Mouse (Mus musculus) adrenal gland, postnatal 10 days (tissue): ENCODE data around the gene Iqcg. TPM values are rescaled to one million over a fixed set of nuclear protein-coding genes. Genes with fewer than 3 reads are reported as not detected.
A peak's percentile ranks its signal among the peaks of the same experiment; 100 is the strongest.
"Not testable (repeated sequence)": the region's sequence is repeated elsewhere in the genome, so short reads cannot be mapped to it uniquely, and the experiment has no call there.

Source experiments
- DNase-seq: peaks from one replicate; pipeline ENCODE4 v3.0.0; 2021; ENCODE audit warnings: mixed read lengths
- long read RNA-seq, 2 experiments: library from polyadenylated mRNA; stranded (forward); transcript quantifications; one replicate each; pipeline ENCODE4 v2.0.0; 2021
- total RNA-seq, 2 experiments: library from RNA; stranded (reverse); gene quantifications; 2 replicates each; pipeline ENCODE4 v1.2.3; 2021

Iqcg gene
- 1 to 10 TPM; 2.4 to 3.1 TPM for total RNA-seq
- long read RNA-seq, experiment 1, full-length matches to known transcripts, result 1 of 7 reads
- long read RNA-seq, experiment 1, partial matches to known transcripts, result 5 of 7 reads
- long read RNA-seq, experiment 1, other reads (novel, unspliced or antisense), result 1 of 7 reads
- long read RNA-seq, experiment 2, partial matches to known transcripts, result 8 of 9 reads
- long read RNA-seq, experiment 2, other reads (novel, unspliced or antisense), result 1 of 9 reads

- DNase-seq, result peak; percentile 94
These were observed at the start of gene Iqcg, which contains the start of gene Rpl35a for GRCm38 (mm10) chr16:33056095-33056785. Gene Iqcg, minus strand, starts transcription at chr16:33056218. Gene Rpl35a, plus strand, starts transcription at chr16:33056453.

GRCm38 (mm10) chr16:33085666-33086065, 29.6 kb upstream of the Iqcg start:
- DNase-seq, result peak; percentile 82

- no peak for DNase-seq
These were observed 28.0 kb upstream of the Iqcg start for GRCm38 (mm10) chr16:33083996-33084395.

- no peak for DNase-seq
These were observed 26.9 kb upstream of the Iqcg start for GRCm38 (mm10) chr16:33082951-33083350.

GRCm38 (mm10) chr16:33080063-33080462, 24.0 kb upstream of the Iqcg start:
- DNase-seq, result no peak

- DNase-seq, result no peak
These were observed 21.1 kb upstream of the Iqcg start for GRCm38 (mm10) chr16:33077069-33077627.

GRCm38 (mm10) chr16:33076078-33076477, 20.1 kb upstream of the Iqcg start:
- no peak for DNase-seq

GRCm38 (mm10) chr16:33074967-33075366, 18.9 kb upstream of the Iqcg start:
- DNase-seq, result no peak

- DNase-seq, result no peak
These were observed 17.0 kb upstream of the Iqcg start for GRCm38 (mm10) chr16:33072871-33073557.

- no peak for DNase-seq
These were observed 14.9 kb upstream of the Iqcg start for GRCm38 (mm10) chr16:33070928-33071327.

GRCm38 (mm10) chr16:33064636-33065035, 8.6 kb upstream of the Iqcg start:
- no peak for DNase-seq

GRCm38 (mm10) chr16:33063267-33063666, 7.2 kb upstream of the Iqcg start:
- DNase-seq, result no peak

GRCm38 (mm10) chr16:33062682-33063131, 6.7 kb upstream of the Iqcg start:
- no peak for DNase-seq

- DNase-seq, result peak; percentile 95
These were observed 6.1 kb upstream of the Iqcg start, which contains the start of gene Lmln for GRCm38 (mm10) chr16:33062024-33062681. Gene Lmln, plus strand, starts transcription at chr16:33062521.

GRCm38 (mm10) chr16:33061400-33061799, 5.4 kb upstream of the Iqcg start:
- no peak for DNase-seq

- DNase-seq, result no peak
These were observed 4.9 kb upstream of the Iqcg start for GRCm38 (mm10) chr16:33060926-33061325.

- DNase-seq, result no peak
These were observed 3.5 kb upstream of the Iqcg start for GRCm38 (mm10) chr16:33059471-33059870.

- not testable (repeated sequence) for DNase-seq
These were observed 2.6 kb upstream of the Iqcg start for GRCm38 (mm10) chr16:33058656-33059055.

- DNase-seq, result no peak
These were observed 2.0 kb upstream of the Iqcg start for GRCm38 (mm10) chr16:33058033-33058432.

GRCm38 (mm10) chr16:33056786-33057185, 768 bp upstream of the Iqcg start:
- DNase-seq, result no peak

- no peak for DNase-seq
These were observed 363 bp downstream of the Iqcg start for GRCm38 (mm10) chr16:33055655-33056054.

- not testable (repeated sequence) for DNase-seq
These were observed 1.1 kb downstream of the Iqcg start for GRCm38 (mm10) chr16:33054927-33055326.
